Mouse (Mus musculus): ENCODE results near the gene Tnr. TPM values are rescaled to one million over a fixed set of nuclear protein-coding genes. Genes with fewer than 3 reads are reported as not detected.
A peak's percentile ranks its signal among the peaks of the same experiment; 100 is the strongest.

The Tnr gene
- polyA plus RNA-seq, 1 experiment, result not detected

GRCm38 (mm10) chr1:159613561-159613960, 90.0 kb downstream of the Tnr start:
- TF ChIP-seq POLR2A (IDR thresholded peaks at IDR 0.05; ENCODE audit: insufficient read depth, low read depth, low read length) (no peak), CTCF (IDR thresholded peaks at IDR 0.05; ENCODE audit: insufficient read depth, low read depth, low read length) (no peak)
- WGBS, result 91% methylated on average over 4 of the region's 4 CpGs
- H3K27ac ChIP-seq (ENCODE audit: insufficient read depth, low read depth, low read length), result no peak overlapping the region
- H3K4me1 ChIP-seq (ENCODE audit: control insufficient read depth, insufficient read depth, low read length), result peaks cover 7% of the 10 kb centered on the region
- no peak overlapping the region for H3K4me3 ChIP-seq (ENCODE audit: insufficient read depth, low read depth, low read length)

GRCm38 (mm10) chr1:159614062-159614601, 90.6 kb downstream of the Tnr start:
- Histone ChIP-seq H3K27ac (ENCODE audit: insufficient read depth, low read depth, low read length) (no peak overlapping the region), H3K4me1 (ENCODE audit: control insufficient read depth, insufficient read depth, low read length) (peaks cover 7% of the 10 kb centered on the region), H3K4me3 (ENCODE audit: insufficient read depth, low read depth, low read length) (no peak overlapping the region)
- TF ChIP-seq CTCF (IDR thresholded peaks at IDR 0.05; ENCODE audit: insufficient read depth, low read depth, low read length) (no peak), POLR2A (IDR thresholded peaks at IDR 0.05; ENCODE audit: insufficient read depth, low read depth, low read length) (no peak)
- 87% methylated on average over 6 of the region's 6 CpGs for WGBS

GRCm38 (mm10) chr1:159614644-159615431, 91.3 kb downstream of the Tnr start:
- Histone ChIP-seq H3K4me3 (ENCODE audit: insufficient read depth, low read depth, low read length) (no peak overlapping the region), H3K4me1 (ENCODE audit: control insufficient read depth, insufficient read depth, low read length) (peaks cover 7% of the 10 kb centered on the region), H3K27ac (ENCODE audit: insufficient read depth, low read depth, low read length) (0 out of 2 replicates have a peak overlapping the region, but pooled peaks have one; percentile 2)
- TF ChIP-seq CTCF (IDR thresholded peaks at IDR 0.05; ENCODE audit: insufficient read depth, low read depth, low read length) (no peak), POLR2A (IDR thresholded peaks at IDR 0.05; ENCODE audit: insufficient read depth, low read depth, low read length) (no peak)
- WGBS, result 52% methylated on average over 16 of the region's 16 CpGs

GRCm38 (mm10) chr1:159615686-159616085, 92.1 kb downstream of the Tnr start:
- Histone ChIP-seq H3K4me1 (ENCODE audit: control insufficient read depth, insufficient read depth, low read length) (peaks cover 7% of the 10 kb centered on the region), H3K4me3 (ENCODE audit: insufficient read depth, low read depth, low read length) (no peak overlapping the region), H3K27ac (ENCODE audit: insufficient read depth, low read depth, low read length) (no peak overlapping the region)
- no peak for TF ChIP-seq CTCF (IDR thresholded peaks at IDR 0.05; ENCODE audit: insufficient read depth, low read depth, low read length)
- 67% methylated on average over 4 of the region's 4 CpGs for WGBS

GRCm38 (mm10) chr1:159619205-159619604, 95.6 kb downstream of the Tnr start:
- WGBS, result 92% methylated on average over 2 of the region's 2 CpGs
- TF ChIP-seq POLR2A (IDR thresholded peaks at IDR 0.05; ENCODE audit: insufficient read depth, low read depth, low read length) (no peak), CTCF (IDR thresholded peaks at IDR 0.05; ENCODE audit: insufficient read depth, low read depth, low read length) (no peak)
- H3K27ac ChIP-seq (ENCODE audit: insufficient read depth, low read depth, low read length), result no peak overlapping the region
- peaks cover 7% of the 10 kb centered on the region for H3K4me1 ChIP-seq (ENCODE audit: control insufficient read depth, insufficient read depth, low read length)
- H3K4me3 ChIP-seq (ENCODE audit: insufficient read depth, low read depth, low read length), result no peak overlapping the region

- TF ChIP-seq POLR2A (IDR thresholded peaks at IDR 0.05; ENCODE audit: insufficient read depth, low read depth, low read length), result no peak
- no peak for TF ChIP-seq CTCF (IDR thresholded peaks at IDR 0.05; ENCODE audit: insufficient read depth, low read depth, low read length)
- no peak overlapping the region for H3K4me3 ChIP-seq (ENCODE audit: insufficient read depth, low read depth, low read length)
- WGBS, result 80% methylated on average over 1 of the region's 1 CpGs
- no peak overlapping the region for H3K27ac ChIP-seq (ENCODE audit: insufficient read depth, low read depth, low read length)
- H3K4me1 ChIP-seq (ENCODE audit: control insufficient read depth, insufficient read depth, low read length), result no peaks in the 10 kb centered on the region
These were observed 97.8 kb downstream of the Tnr start for GRCm38 (mm10) chr1:159621321-159621720.

GRCm38 (mm10) chr1:159629119-159629518, 105.5 kb downstream of the Tnr start:
- 90% methylated on average over 3 of the region's 3 CpGs for WGBS
- H3K4me3 ChIP-seq (ENCODE audit: insufficient read depth, low read depth, low read length), result no peak overlapping the region
- H3K4me1 ChIP-seq (ENCODE audit: control insufficient read depth, insufficient read depth, low read length), result no peaks in the 10 kb centered on the region
- TF ChIP-seq POLR2A (IDR thresholded peaks at IDR 0.05; ENCODE audit: insufficient read depth, low read depth, low read length), result no peak
- TF ChIP-seq CTCF (IDR thresholded peaks at IDR 0.05; ENCODE audit: insufficient read depth, low read depth, low read length), result no peak
- H3K27ac ChIP-seq (ENCODE audit: insufficient read depth, low read depth, low read length), result no peak overlapping the region

GRCm38 (mm10) chr1:159629822-159630589, 106.4 kb downstream of the Tnr start:
- no peak overlapping the region for H3K27ac ChIP-seq (ENCODE audit: insufficient read depth, low read depth, low read length)
- H3K4me1 ChIP-seq (ENCODE audit: control insufficient read depth, insufficient read depth, low read length), result no peaks in the 10 kb centered on the region
- 87% methylated on average over 5 of the region's 5 CpGs for WGBS
- no peak overlapping the region for H3K4me3 ChIP-seq (ENCODE audit: insufficient read depth, low read depth, low read length)
- TF ChIP-seq POLR2A (IDR thresholded peaks at IDR 0.05; ENCODE audit: insufficient read depth, low read depth, low read length), result no peak
- no peak for TF ChIP-seq CTCF (IDR thresholded peaks at IDR 0.05; ENCODE audit: insufficient read depth, low read depth, low read length)

- TF ChIP-seq CTCF (IDR thresholded peaks at IDR 0.05; ENCODE audit: insufficient read depth, low read depth, low read length) (no peak), POLR2A (IDR thresholded peaks at IDR 0.05; ENCODE audit: insufficient read depth, low read depth, low read length) (no peak)
- Histone ChIP-seq H3K27ac (ENCODE audit: insufficient read depth, low read depth, low read length) (no peak overlapping the region), H3K4me1 (ENCODE audit: control insufficient read depth, insufficient read depth, low read length) (no peaks in the 10 kb centered on the region), H3K4me3 (ENCODE audit: insufficient read depth, low read depth, low read length) (no peak overlapping the region)
- 59% methylated on average over 3 of the region's 3 CpGs for WGBS
These were observed 109.0 kb downstream of the Tnr start for GRCm38 (mm10) chr1:159632558-159632957.
